Mouse (Mus musculus) thymus, adult 2 months (tissue): ENCODE measurements around the gene Poc1a. TPM values are rescaled to one million over a fixed set of nuclear protein-coding genes. Genes with fewer than 3 reads are reported as not detected.

ENCODE experiments used
- DNase-seq: peaks from one replicate; pipeline ENCODE4 v3.0.0; 2021
- H3K27ac ChIP-seq: fragments of 200-500 bp; 2 replicates; pipeline ENCODE4 v1.5.1; 2012; ENCODE audit warnings: low read length, control low read depth; ENCODE audit not compliant: control insufficient read depth, insufficient read depth
- H3K27me3 ChIP-seq: fragments of 200-500 bp; 2 replicates; pipeline ENCODE4 v1.6.1; 2012; ENCODE audit warnings: mild to moderate bottlenecking, low read length, moderate library complexity, mixed read lengths; ENCODE audit not compliant: control insufficient read depth, insufficient read depth
- H3K36me3 ChIP-seq: fragments of 200-500 bp; 2 replicates; pipeline ENCODE4 v1.6.1; 2012; ENCODE audit warnings: mild to moderate bottlenecking, low read length, moderate library complexity; ENCODE audit not compliant: control insufficient read depth, insufficient read depth
- H3K4me1 ChIP-seq: fragments of 200-500 bp; replicated peaks from 2 replicates; pipeline ENCODE4 v1.6.1; 2012; ENCODE audit warnings: low read length; ENCODE audit not compliant: control insufficient read depth, insufficient read depth
- H3K4me3 ChIP-seq: fragments of 200-500 bp; 2 replicates; pipeline ENCODE4 v1.5.1; 2012; ENCODE audit warnings: mild to moderate bottlenecking, low read length, control low read depth, moderate library complexity; ENCODE audit not compliant: control insufficient read depth, insufficient read depth
- CTCF ChIP-seq: fragments of 200-500 bp; IDR thresholded peaks from 2 replicates; pipeline ENCODE4 v1.5.1; 2012; ENCODE audit warnings: mild to moderate bottlenecking, control low read depth, low read length, moderate library complexity, borderline replicate concordance; ENCODE audit not compliant: control insufficient read depth, poor library complexity, insufficient read depth; ENCODE audit errors: extremely low read depth
- POLR2A ChIP-seq: fragments of 200-500 bp; IDR thresholded peaks from 2 replicates; pipeline ENCODE4 v1.6.1; 2012; ENCODE audit warnings: mild to moderate bottlenecking, low read length, control low read depth, moderate library complexity; ENCODE audit not compliant: control insufficient read depth, poor library complexity, insufficient read depth; ENCODE audit errors: extremely low read depth
- WGBS: fragments of 180-500 bp; shearing (Covaris S2); methylation state at CpG from one replicate; pipeline ENCODE4 v1.1.7; 2018; 5-methylcytosine and 5-hydroxymethylcytosine counted together
- polyA plus RNA-seq: library from polyadenylated mRNA; depleted of rRNA; stranded (reverse); fragments of >200 nt; gene quantifications from 2 replicates; pipeline ENCODE4 v1.2.3, GENCODE M21; 2012

The Poc1a gene
- polyA plus RNA-seq, 1 experiment: 30.2 TPM

GRCm38 (mm10) chr9:106309859-106310258 lies 29.0 kb downstream of the Poc1a start:
- Histone ChIP-seq H3K27ac (no peak overlapping the region), H3K36me3 (no peaks in the 10 kb centered on the region), H3K4me3 (no peak overlapping the region), H3K27me3 (no peaks in the 10 kb centered on the region), H3K4me1 (peaks cover 5% of the 10 kb centered on the region; the same call in 1 of the 2 replicates)
- TF ChIP-seq POLR2A (no peak), CTCF (no peak)
- WGBS: 80% methylated on average over 3 of the region's 3 CpGs
- no peak for DNase-seq

- no peak for TF ChIP-seq POLR2A
- no peak for TF ChIP-seq CTCF
- H3K36me3 ChIP-seq: no peaks in the 10 kb centered on the region
- 96% methylated on average over 10 of the region's 10 CpGs for WGBS
- no peak overlapping the region for H3K27ac ChIP-seq
- H3K27me3 ChIP-seq: no peaks in the 10 kb centered on the region
- no peak overlapping the region for H3K4me3 ChIP-seq
- H3K4me1 ChIP-seq: peaks cover 5% of the 10 kb centered on the region; the same call in 1 of the 2 replicates
- no peak for DNase-seq
Observed at GRCm38 (mm10) chr9:106311625-106312191, 30.8 kb downstream of the Poc1a start.

GRCm38 (mm10) chr9:106312950-106313360 lies 32.1 kb downstream of the Poc1a start:
- H3K36me3 ChIP-seq: no peaks in the 10 kb centered on the region
- WGBS: 23% methylated on average over 7 of the region's 7 CpGs
- no peak for TF ChIP-seq CTCF
- TF ChIP-seq POLR2A: no peak
- peak; percentile 19 for DNase-seq
- no peak overlapping the region for H3K4me3 ChIP-seq
- H3K27ac ChIP-seq: no peak overlapping the region
- no peaks in the 10 kb centered on the region for H3K27me3 ChIP-seq
- peaks cover 5% of the 10 kb centered on the region; the same call in 1 of the 2 replicates for H3K4me1 ChIP-seq

GRCm38 (mm10) chr9:106314196-106314595 lies 33.3 kb downstream of the Poc1a start:
- Histone ChIP-seq H3K36me3 (no peaks in the 10 kb centered on the region), H3K4me3 (no peak overlapping the region), H3K27ac (no peak overlapping the region), H3K4me1 (peaks cover 5% of the 10 kb centered on the region; the same call in 1 of the 2 replicates), H3K27me3 (no peaks in the 10 kb centered on the region)
- no peak for DNase-seq
- WGBS: 96% methylated on average over 3 of the region's 3 CpGs
- TF ChIP-seq CTCF (no peak), POLR2A (no peak)

GRCm38 (mm10) chr9:106318074-106318473 lies 37.2 kb downstream of the Poc1a start:
- no peak overlapping the region for H3K27ac ChIP-seq
- no peaks in the 10 kb centered on the region for H3K27me3 ChIP-seq
- DNase-seq: no peak
- WGBS: 80% methylated on average over 2 of the region's 2 CpGs
- H3K4me3 ChIP-seq: no peak overlapping the region
- TF ChIP-seq CTCF (no peak), POLR2A (no peak)
- peaks cover 1% of the 10 kb centered on the region; the same call in 1 of the 2 replicates for H3K4me1 ChIP-seq
- no peaks in the 10 kb centered on the region for H3K36me3 ChIP-seq

GRCm38 (mm10) chr9:106319095-106319494 lies 38.2 kb downstream of the Poc1a start:
- Histone ChIP-seq H3K36me3 (no peaks in the 10 kb centered on the region), H3K27me3 (no peaks in the 10 kb centered on the region), H3K27ac (no peak overlapping the region), H3K4me1 (no peaks in the 10 kb centered on the region), H3K4me3 (no peak overlapping the region)
- TF ChIP-seq POLR2A (no peak), CTCF (no peak)
- WGBS: 94% methylated on average over 2 of the region's 2 CpGs
- no peak for DNase-seq

- no peak overlapping the region for H3K4me3 ChIP-seq
- TF ChIP-seq CTCF: no peak
- no peaks in the 10 kb centered on the region for H3K4me1 ChIP-seq
- DNase-seq: no peak
- no peaks in the 10 kb centered on the region for H3K36me3 ChIP-seq
- no peak overlapping the region for H3K27ac ChIP-seq
- 93% methylated on average over 3 of the region's 3 CpGs for WGBS
- no peaks in the 10 kb centered on the region for H3K27me3 ChIP-seq
Observed at GRCm38 (mm10) chr9:106322497-106322896, 41.6 kb downstream of the Poc1a start.
